Mouse (Mus musculus): ENCODE data around the gene Grwd1.

Gene Grwd1

DNA sequence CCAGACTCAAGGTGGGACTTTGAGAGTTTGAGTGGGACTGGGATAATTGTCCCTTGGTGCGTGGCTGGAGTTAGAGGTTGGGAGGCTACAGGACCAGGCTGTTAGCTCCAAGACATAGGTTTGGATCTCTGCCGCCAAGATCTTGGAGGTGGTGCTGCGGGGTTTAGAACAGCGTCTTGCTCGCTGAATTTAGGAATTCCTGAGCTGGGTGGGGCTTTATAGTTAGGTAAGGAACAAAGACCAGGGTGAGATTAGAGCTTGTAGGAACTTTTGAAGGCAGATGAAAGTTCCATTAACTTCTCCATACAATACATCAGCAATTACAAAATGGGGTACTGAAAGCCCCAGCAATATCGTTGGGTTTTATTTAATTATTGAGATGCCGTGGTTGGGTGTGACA, 30.7 kb downstream of the Grwd1 start:
- in situ Hi-C loops (cut with MboI, MseI) = loop anchor here (5.0 kb wide), 1 partner anchor 58 kb away; no protein-coding TSS in a partner anchor

DNA sequence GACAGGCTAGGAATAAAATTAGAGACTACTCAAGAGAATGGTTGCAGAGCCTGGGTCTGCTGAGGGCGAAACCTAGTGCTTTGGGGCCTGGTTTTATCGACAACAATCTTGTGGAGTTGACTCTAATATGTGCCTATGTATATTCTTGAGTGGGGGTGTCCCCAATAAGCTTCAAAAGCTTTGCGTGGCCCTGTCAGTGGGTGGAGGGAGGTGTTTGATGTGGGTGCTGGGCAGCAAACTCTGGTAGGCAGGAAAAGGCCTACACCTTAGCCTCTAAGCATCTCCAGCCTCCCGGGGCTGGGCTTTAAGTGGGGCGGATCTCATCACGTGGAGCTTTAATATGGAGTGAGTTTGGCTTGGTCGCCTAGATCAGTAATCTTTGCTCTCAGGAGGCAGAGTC, 31.8 kb downstream of the Grwd1 start:
- in situ Hi-C loops (cut with MboI, MseI) = no loop called here

- in situ Hi-C loops (cut with MboI, MseI) = no loop called here
Measured at GRCm38 (mm10) chr7:45798511-45798836, 32.3 kb downstream of the Grwd1 start.

- in situ Hi-C loops (cut with MboI, MseI) = no loop called here
Measured at GRCm38 (mm10) chr7:45797661-45798510, 32.9 kb downstream of the Grwd1 start.

GRCm38 (mm10) chr7:45796950-45797349, 33.8 kb downstream of the Grwd1 start:
- in situ Hi-C loops (cut with MboI, MseI) = no loop called here

GRCm38 (mm10) chr7:45794971-45795370, 35.8 kb downstream of the Grwd1 start:
- in situ Hi-C loops (cut with MboI, MseI) = loop anchor here (5.0 kb wide), 1 partner anchor 428 kb away; the partner anchor contains the start of gene Ppfia3

- in situ Hi-C loops (cut with MboI, MseI) = loop anchor here (5.0 kb wide), 1 partner anchor 427 kb away; the partner anchor contains the start of gene Ppfia3
Measured at GRCm38 (mm10) chr7:45793969-45794585, 36.7 kb downstream of the Grwd1 start.

DNA sequence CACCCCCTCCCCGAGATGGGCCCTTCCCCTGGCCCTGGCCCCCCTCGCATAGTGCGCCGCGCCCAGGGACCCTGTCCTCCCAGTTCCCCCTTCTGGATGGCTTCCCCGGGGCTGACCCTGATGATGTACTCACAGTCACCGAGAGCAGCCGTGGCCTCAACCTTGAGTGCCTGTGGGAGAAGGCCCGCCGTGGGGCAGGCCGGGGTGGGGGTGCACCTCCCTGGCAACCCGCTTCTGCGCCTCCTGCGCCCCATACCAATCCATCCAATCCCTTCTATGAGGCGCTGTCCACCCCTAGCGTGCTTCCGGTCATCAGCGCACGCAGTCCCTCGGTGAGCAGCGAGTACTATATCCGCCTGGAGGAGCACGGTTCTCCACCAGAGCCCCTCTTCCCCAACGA, 37.5 kb downstream of the Grwd1 start:
- in situ Hi-C loops (cut with MboI, MseI) = loop anchor here (5.0 kb wide), 1 partner anchor 426 kb away; the partner anchor contains the start of gene Ppfia3

DNA sequence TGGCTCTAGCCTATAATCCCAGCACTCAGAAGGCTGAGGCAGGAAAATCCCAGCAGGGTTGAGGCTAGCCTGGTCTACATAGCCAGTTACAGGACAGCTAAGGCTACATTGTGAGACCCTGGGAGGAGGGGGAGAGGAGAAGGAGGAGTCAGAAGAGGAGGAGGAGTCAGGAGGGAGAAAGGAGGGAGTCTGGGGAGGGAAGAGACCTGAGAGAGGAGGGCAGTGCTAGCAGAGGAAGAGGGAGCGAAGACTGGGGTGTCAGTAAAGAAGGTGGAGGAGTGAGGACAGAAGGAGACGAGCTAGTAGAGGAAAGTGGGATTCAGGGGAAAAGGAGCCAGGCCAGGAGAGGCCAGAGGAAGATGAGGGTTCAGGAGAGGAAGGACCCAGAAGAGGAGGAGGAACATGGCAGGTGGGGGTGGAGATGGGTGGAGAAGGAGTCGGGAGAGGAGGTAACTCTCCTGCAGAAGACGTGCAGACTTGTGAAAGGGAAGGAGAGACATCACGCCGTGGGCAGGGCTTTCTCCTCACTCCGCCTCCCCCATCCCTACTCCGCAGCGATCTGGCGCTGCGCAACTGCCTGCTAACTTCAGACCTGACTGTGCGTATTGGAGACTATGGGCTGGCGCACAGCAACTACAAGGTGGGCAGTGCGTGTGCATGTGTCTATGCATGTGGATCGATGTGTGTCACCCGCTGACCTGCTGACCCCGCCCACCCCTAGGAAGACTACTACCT, 38.8 kb downstream of the Grwd1 start:
- in situ Hi-C loops (cut with MboI, MseI) = loop anchor here (5.0 kb wide), 1 partner anchor 425 kb away; the partner anchor contains the start of gene Ppfia3

DNA sequence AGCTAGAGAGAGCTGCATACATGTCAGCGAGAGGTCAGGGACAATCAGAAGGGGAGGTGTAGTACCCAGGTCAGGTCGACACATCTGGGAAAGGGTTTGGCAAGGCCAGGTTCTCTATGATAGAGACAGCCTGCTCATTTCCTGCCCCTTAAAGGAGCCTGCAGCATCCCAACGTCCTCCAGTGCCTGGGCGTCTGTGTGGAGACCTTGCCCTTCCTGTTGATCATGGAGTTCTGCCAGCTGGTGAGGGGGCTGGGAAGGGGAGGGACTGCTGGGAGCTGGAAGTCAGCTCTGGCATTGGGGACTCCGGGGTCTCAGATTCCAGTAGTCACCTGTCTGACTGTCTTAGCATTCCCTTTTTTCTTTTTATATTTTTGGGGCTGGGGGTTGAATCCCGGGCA, 40.0 kb downstream of the Grwd1 start:
- in situ Hi-C loops (cut with MboI, MseI) = loop anchor here (5.0 kb wide), 1 partner anchor 423 kb away; the partner anchor contains the start of gene Ppfia3

- in situ Hi-C loops (cut with MboI, MseI) = no loop called here
Measured at GRCm38 (mm10) chr7:45787642-45788041, 43.1 kb downstream of the Grwd1 start.

GRCm38 (mm10) chr7:45786661-45787413, 43.9 kb downstream of the Grwd1 start:
- in situ Hi-C loops (cut with MboI, MseI) = no loop called here

GRCm38 (mm10) chr7:45786136-45786578, 44.6 kb downstream of the Grwd1 start:
- in situ Hi-C loops (cut with MboI, MseI) = no loop called here

DNA sequence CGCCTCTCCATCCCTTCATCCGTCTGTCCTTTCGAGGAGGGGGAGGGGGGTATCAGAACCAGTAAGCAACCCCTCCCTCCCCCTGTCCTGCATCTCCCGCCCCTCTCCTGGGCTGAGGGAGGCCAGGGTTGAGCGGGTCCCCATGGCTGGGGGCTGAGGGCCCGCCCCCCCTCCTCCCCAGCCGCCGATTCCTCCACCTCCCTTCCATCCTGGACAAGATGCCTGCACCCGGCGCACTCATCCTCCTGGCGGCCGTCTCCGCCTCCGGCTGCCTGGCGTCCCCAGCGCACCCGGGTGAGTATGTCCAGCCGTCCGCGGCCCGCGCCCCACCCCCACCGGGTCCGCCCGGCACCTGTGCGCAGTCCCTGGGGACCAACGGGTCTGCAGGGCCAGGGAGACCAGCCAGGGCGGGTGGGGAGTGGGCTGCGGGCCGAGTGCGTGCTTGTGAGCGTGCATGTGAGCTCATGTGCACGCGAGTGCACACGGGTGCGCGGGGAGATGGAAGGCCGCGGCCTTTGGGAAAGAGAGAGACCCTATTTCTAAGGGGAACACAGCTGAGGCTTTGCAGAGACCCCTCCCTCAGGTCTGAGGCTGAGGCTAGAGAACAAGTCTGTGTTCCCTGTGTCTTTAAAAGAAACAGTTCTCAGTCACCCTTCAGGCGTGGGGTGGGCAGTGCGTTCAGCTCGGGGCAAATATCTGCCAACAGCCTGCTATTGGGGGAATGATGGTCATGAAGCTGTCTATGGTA, 45.2 kb downstream of the Grwd1 start:
- in situ Hi-C loops (cut with MboI, MseI) = no loop called here

GRCm38 (mm10) chr7:45784524-45785372, 46.0 kb downstream of the Grwd1 start, which contains the start of gene Sult2b1:
Gene Sult2b1 (minus strand): TSS chr7:45784669.
- in situ Hi-C loops (cut with MboI, MseI) = no loop called here

DNA sequence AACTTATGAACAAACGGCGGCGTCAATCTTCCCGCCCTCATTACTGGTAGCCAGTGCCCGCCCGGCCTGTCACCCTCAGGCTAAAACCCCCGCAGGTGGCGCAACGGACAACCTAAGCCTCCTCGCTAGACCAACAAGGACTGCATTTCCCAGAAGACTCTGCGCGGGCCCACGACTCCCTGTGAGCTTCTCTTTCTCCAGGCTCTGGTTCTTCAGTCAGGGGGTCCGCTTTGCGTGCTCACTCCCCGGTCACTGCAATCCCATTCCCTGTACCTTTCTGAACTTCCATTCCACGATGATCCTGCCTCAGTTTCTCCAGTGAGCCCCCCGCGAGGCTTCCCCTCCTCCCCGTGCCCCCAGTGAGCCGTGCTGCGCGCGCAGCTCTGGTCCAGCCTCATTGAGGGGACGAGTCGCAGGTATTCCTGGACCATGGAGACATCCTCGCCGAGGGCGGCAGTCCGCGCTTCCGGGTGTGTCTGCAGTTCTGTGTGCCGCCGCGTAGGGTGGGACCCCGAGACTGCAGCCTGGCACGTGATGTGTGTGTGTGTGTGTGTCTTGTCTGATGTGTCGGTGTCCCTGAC, 47.1 kb downstream of the Grwd1 start, which contains the start of gene Lmtk3:
Gene Lmtk3, plus strand, starts transcription at position 228 of the 581 bp plus-strand sequence.
- in situ Hi-C loops (cut with MboI, MseI) = no loop called here

- in situ Hi-C loops (cut with MboI, MseI) = no loop called here
Measured at GRCm38 (mm10) chr7:45782271-45782670, 48.5 kb downstream of the Grwd1 start.

DNA sequence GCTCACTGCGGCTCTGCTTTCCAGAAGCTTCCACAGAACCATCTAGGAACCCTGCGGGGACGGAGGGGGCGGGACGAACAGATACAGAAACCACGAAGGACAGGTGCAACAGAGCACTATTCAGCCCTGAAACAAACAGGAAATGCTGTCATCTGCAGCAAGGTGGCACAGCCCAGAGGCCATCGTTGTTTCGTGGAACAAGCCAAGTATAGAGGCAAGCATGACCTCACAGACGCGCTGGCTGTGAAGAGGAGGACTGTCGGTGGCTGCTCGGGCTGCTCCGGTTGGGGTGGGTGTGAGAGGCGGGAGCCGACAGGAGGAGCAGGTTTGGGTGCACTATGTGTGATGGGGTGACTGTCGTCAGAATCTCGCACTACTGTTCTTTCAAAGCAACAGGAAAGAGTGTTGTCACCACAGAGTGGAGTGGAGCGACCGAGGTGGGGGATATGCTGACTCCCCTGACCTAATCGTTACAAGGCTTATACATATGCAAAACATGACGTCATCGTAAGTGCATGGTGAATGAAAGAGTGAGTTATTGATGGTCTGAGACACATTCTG, 51.6 kb downstream of the Grwd1 start:
- in situ Hi-C loops (cut with MboI, MseI) = no loop called here

DNA sequence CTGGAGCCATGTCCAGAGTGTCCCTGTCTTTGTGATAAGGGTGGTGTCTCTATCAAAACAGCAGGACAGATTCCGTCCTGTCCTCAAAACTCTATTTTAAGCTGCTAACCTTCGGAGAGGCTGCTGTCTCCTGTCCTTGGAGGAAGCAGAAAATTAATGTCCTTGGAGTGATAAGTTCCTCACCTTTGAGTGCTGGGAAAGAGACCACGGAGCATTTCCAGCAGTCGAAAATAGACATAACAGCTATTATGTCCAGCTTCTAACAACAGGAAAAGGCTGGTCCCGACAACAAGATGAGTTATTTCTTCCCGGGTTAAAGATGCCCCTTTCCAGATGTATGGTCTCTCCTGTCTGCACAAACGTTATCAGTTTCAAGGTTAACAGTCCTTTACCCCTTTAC, 55.5 kb downstream of the Grwd1 start:
- in situ Hi-C loops (cut with MboI, MseI) = no loop called here
